Mouse (Mus musculus): Measurements from ENCODE around the gene 2900026A02Rik. TPM values are rescaled to one million over a fixed set of nuclear protein-coding genes. Genes with fewer than 3 reads are reported as not detected.
A peak's percentile ranks its signal among the peaks of the same experiment; 100 is the strongest.

Gene 2900026A02Rik
- polyA plus RNA-seq, 1 experiment from 2014 or later: 5.3 TPM

DNA sequence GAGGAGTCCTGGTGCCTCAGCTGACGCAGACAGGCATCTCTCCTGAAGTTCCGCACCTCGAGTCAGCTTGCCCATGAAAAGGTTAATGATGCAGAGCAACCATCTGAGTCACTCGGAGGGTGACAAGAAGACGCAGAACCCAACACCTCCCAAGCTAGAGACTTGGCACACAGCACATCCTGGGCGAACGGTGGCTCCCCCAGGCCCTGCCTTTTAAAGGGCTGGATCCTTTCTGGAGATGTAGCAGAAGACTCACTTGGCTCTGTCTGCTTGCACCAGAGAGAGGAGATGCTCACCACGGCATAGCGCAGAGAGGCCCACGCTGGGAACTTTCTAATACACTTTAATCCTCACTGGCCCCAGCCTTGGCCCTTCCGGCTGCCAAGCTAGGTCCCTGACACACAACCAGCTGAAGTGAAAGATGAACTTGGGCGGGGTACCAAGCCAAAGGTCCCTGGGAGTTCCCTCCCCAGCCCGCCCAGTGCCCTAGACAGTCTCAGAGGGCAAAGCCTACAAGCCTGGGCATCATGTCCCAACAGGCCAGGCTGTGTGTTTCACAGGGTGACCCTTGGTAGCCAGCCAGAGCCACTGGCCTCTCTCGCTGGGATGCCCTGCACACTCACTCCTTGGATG, 4.6 kb downstream of the 2900026A02Rik start:
- ATAC-seq (ENCODE audit: low FRiP score, low TSS enrichment) (peak; percentile 8; the same call in 1 of the 2 replicates), DNase-seq (ENCODE audit: low spot score) (no peak)
- Histone ChIP-seq H3K4me1 (replicated peaks; ENCODE audit: control insufficient read depth, insufficient read depth) (0 out of 2 replicates have a peak, but pooled peaks cover 3% of the 10 kb centered on the region), H3K4me3 (ENCODE audit: low read depth, low read length) (no peak overlapping the region), H3K27ac (replicated peaks) (peak overlapping the region; percentile 77), H3K9ac (ENCODE audit: low read length) (peak overlapping the region; percentile 38), H3K4me2 (replicated peaks; ENCODE audit: low read depth) (no peak overlapping the region; the same call in 1 of the 2 replicates), H3K9me3 (ENCODE audit: control insufficient read depth, low read length) (no peaks in the 10 kb centered on the region), H3K27me3 (ENCODE audit: control insufficient read depth, insufficient read depth, low read length) (no peaks in the 10 kb centered on the region), H3K36me3 (ENCODE audit: control insufficient read depth, insufficient read depth, low read length) (no peaks in the 10 kb centered on the region)
- WGBS: 33% methylated on average over 14 of the region's 14 CpGs
- TF ChIP-seq EP300 (optimal IDR thresholded peaks at IDR 0.05) (no peak), CTCF (IDR thresholded peaks at IDR 0.05; ENCODE audit: low read depth) (no peak)

DNA sequence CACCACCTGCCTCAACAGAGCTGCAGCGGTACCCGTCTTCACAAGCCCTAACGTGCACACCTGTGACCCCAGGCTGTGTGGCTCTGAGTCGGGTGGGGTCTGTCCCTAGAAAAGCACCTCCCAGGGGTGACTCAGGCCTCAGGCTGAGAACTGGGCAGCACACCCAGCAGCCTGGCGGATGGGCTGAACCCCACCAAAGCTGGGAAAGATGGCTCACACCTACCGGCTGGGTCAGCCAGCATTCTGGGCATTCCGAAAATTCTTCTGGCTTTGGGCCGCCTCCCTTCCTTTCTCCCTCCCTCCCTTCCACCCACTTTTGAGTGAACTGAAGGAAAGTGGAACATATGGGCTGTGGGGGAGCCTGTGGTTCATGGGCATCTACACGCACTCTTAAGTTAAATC, 5.4 kb downstream of the 2900026A02Rik start:
- no peaks in the 10 kb centered on the region for H3K36me3 ChIP-seq (ENCODE audit: control insufficient read depth, insufficient read depth, low read length)
- H3K27ac ChIP-seq (replicated peaks): peak overlapping the region; percentile 77
- DNase-seq (ENCODE audit: low spot score): no peak
- H3K4me1 ChIP-seq (replicated peaks; ENCODE audit: control insufficient read depth, insufficient read depth): 0 out of 2 replicates have a peak, but pooled peaks cover 3% of the 10 kb centered on the region
- WGBS: 65% methylated on average over 9 of the region's 9 CpGs
- no peaks in the 10 kb centered on the region for H3K27me3 ChIP-seq (ENCODE audit: control insufficient read depth, insufficient read depth, low read length)
- TF ChIP-seq EP300 (optimal IDR thresholded peaks at IDR 0.05) (no peak), CTCF (IDR thresholded peaks at IDR 0.05; ENCODE audit: low read depth) (no peak)
- H3K4me2 ChIP-seq (replicated peaks; ENCODE audit: low read depth): no peak overlapping the region
- ATAC-seq (ENCODE audit: low FRiP score, low TSS enrichment): no peak
- no peak overlapping the region for H3K4me3 ChIP-seq (ENCODE audit: low read depth, low read length)
- H3K9me3 ChIP-seq (ENCODE audit: control insufficient read depth, low read length): no peaks in the 10 kb centered on the region
- H3K9ac ChIP-seq (ENCODE audit: low read length): no peak overlapping the region

- Histone ChIP-seq H3K4me3 (ENCODE audit: low read depth, low read length) (no peak overlapping the region), H3K9ac (ENCODE audit: low read length) (no peak overlapping the region), H3K27ac (replicated peaks) (no peak overlapping the region), H3K27me3 (ENCODE audit: control insufficient read depth, insufficient read depth, low read length) (no peaks in the 10 kb centered on the region), H3K4me2 (replicated peaks; ENCODE audit: low read depth) (no peak overlapping the region), H3K9me3 (ENCODE audit: control insufficient read depth, low read length) (no peaks in the 10 kb centered on the region), H3K36me3 (ENCODE audit: control insufficient read depth, insufficient read depth, low read length) (no peaks in the 10 kb centered on the region), H3K4me1 (replicated peaks; ENCODE audit: control insufficient read depth, insufficient read depth) (peaks cover 4% of the 10 kb centered on the region; the same call in 1 of the 2 replicates)
- 41% methylated on average over 11 of the region's 11 CpGs for WGBS
- TF ChIP-seq CTCF (IDR thresholded peaks at IDR 0.05; ENCODE audit: low read depth) (no peak), EP300 (optimal IDR thresholded peaks at IDR 0.05) (no peak)
- ATAC-seq (ENCODE audit: low FRiP score, low TSS enrichment): no peak
- DNase-seq (ENCODE audit: low spot score): no peak
Observed at GRCm38 (mm10) chr5:113214455-113214854, 6.6 kb downstream of the 2900026A02Rik start.

DNA sequence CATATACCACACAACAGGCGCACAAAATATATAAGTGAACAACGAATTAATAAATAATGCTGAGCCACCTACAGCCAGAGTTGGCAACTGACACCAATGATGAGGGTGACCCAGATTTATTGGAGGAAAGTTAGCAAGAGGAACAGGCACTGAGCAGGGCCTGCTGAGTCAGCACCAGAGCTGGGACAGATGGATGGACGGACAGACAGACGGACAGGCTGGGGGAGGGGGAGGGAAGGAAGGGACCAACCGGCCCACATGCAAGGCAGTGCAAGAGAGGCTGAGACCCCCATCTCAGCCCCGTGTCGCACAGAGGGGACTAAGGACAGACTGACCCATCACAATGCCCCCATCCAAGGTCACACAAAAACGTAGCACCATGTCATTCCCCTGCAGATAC, 7.0 kb downstream of the 2900026A02Rik start:
- peaks cover 6% of the 10 kb centered on the region; the same call in 1 of the 2 replicates for H3K4me1 ChIP-seq (replicated peaks; ENCODE audit: control insufficient read depth, insufficient read depth)
- H3K27me3 ChIP-seq (ENCODE audit: control insufficient read depth, insufficient read depth, low read length): no peaks in the 10 kb centered on the region
- no peak overlapping the region for H3K27ac ChIP-seq (replicated peaks)
- no peak for ATAC-seq (ENCODE audit: low FRiP score, low TSS enrichment)
- H3K9me3 ChIP-seq (ENCODE audit: control insufficient read depth, low read length): no peaks in the 10 kb centered on the region
- no peak overlapping the region for H3K4me3 ChIP-seq (ENCODE audit: low read depth, low read length)
- DNase-seq (ENCODE audit: low spot score): no peak
- no peaks in the 10 kb centered on the region for H3K36me3 ChIP-seq (ENCODE audit: control insufficient read depth, insufficient read depth, low read length)
- H3K4me2 ChIP-seq (replicated peaks; ENCODE audit: low read depth): no peak overlapping the region
- no peak overlapping the region for H3K9ac ChIP-seq (ENCODE audit: low read length)
- TF ChIP-seq EP300 (optimal IDR thresholded peaks at IDR 0.05) (no peak), CTCF (IDR thresholded peaks at IDR 0.05; ENCODE audit: low read depth) (no peak)
- 79% methylated on average over 8 of the region's 8 CpGs for WGBS

- DNase-seq (ENCODE audit: low spot score) (no peak), ATAC-seq (ENCODE audit: low FRiP score, low TSS enrichment) (peak; percentile 3; the same call in 1 of the 2 replicates)
- H3K36me3 ChIP-seq (ENCODE audit: control insufficient read depth, insufficient read depth, low read length): no peaks in the 10 kb centered on the region
- TF ChIP-seq EP300 (optimal IDR thresholded peaks at IDR 0.05): no peak
- H3K4me1 ChIP-seq (replicated peaks; ENCODE audit: control insufficient read depth, insufficient read depth): peaks cover 12% of the 10 kb centered on the region
- H3K27me3 ChIP-seq (ENCODE audit: control insufficient read depth, insufficient read depth, low read length): no peaks in the 10 kb centered on the region
- no peak overlapping the region for H3K4me2 ChIP-seq (replicated peaks; ENCODE audit: low read depth)
- no peak overlapping the region for H3K9ac ChIP-seq (ENCODE audit: low read length)
- no peaks in the 10 kb centered on the region for H3K9me3 ChIP-seq (ENCODE audit: control insufficient read depth, low read length)
- H3K27ac ChIP-seq (replicated peaks): no peak overlapping the region
- 74% methylated on average over 10 of the region's 10 CpGs for WGBS
- no peak overlapping the region for H3K4me3 ChIP-seq (ENCODE audit: low read depth, low read length)
Observed at GRCm38 (mm10) chr5:113212156-113212835, 8.7 kb downstream of the 2900026A02Rik start.

DNA sequence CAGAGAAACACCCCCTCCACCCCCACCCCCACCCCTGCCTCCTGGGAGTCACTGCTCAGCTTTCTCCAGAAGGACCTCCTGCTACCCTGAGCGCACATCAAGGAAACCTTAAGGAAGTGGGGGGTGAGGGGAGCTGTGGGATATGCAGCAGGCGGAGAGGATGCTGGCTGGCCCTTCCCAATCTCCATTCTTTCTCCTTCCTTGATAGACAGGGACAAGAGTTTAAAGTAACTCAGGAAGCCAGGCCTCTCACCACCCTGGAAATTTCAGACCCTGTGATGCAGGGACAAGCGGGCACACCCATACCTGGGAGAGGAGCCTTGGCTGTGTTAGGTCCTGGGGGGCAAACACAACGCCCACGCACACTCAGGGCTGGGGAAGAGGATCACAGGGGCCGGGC, 10.7 kb downstream of the 2900026A02Rik start:
- no peaks in the 10 kb centered on the region for H3K36me3 ChIP-seq (ENCODE audit: control insufficient read depth, insufficient read depth, low read length)
- ATAC-seq (ENCODE audit: low FRiP score, low TSS enrichment) (no peak), DNase-seq (ENCODE audit: low spot score) (no peak)
- H3K4me2 ChIP-seq (replicated peaks; ENCODE audit: low read depth): no peak overlapping the region
- H3K27ac ChIP-seq (replicated peaks): peak overlapping the region; percentile 87
- no peaks in the 10 kb centered on the region for H3K27me3 ChIP-seq (ENCODE audit: control insufficient read depth, insufficient read depth, low read length)
- no peak for TF ChIP-seq CTCF (IDR thresholded peaks at IDR 0.05; ENCODE audit: low read depth)
- no peak for TF ChIP-seq EP300 (optimal IDR thresholded peaks at IDR 0.05)
- H3K4me1 ChIP-seq (replicated peaks; ENCODE audit: control insufficient read depth, insufficient read depth): peaks cover 9% of the 10 kb centered on the region
- H3K9ac ChIP-seq (ENCODE audit: low read length): no peak overlapping the region
- no peaks in the 10 kb centered on the region for H3K9me3 ChIP-seq (ENCODE audit: control insufficient read depth, low read length)
- H3K4me3 ChIP-seq (ENCODE audit: low read depth, low read length): no peak overlapping the region
- 77% methylated on average over 6 of the region's 6 CpGs for WGBS
